Mouse (Mus musculus) heart, adult 2 months (tissue): ENCODE measurements around the gene Cdc34.

Experiments used
- CTCF ChIP-seq: fragments of 200-600 bp; IDR thresholded peaks from 2 replicates; pipeline ENCODE4 v1.8.1; 2022; ENCODE audit warnings: antibody characterized with exemption, mild to moderate bottlenecking, moderate library complexity
- POLR2A ChIP-seq: fragments of 200-500 bp; IDR thresholded peaks from 2 replicates; pipeline ENCODE4 v1.6.1; 2011; ENCODE audit warnings: mild to moderate bottlenecking, low read depth, low read length, control low read depth; ENCODE audit not compliant: insufficient read depth

DNA sequence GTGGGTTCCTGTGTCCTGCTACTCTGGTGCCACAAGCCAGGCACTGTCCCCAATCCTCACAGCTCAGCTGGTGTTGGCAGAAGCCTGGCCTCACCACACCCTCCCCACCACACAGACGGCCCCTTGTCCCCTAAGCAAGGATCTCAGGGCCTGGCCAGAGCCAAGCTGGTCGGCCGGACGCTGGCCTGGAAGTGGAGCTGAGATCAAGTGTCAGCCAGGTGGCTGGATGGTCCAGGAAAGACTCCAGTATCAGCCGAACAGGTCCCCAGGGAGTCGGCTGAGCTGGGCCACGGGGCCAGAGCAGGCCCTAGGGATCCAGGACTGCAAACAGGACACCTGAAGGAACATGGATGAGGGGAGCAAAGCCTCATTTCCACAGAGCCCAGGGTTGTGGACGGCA, 36.3 kb upstream of the Cdc34 start, which contains the start of gene Odf3l2:
- TF ChIP-seq POLR2A (no peak), CTCF (no peak)
